Mouse (Mus musculus) liver, adult 2 months (tissue): ENCODE data around the gene Ndufs8.

ENCODE experiments used
- CTCF ChIP-seq: fragments of 200-500 bp; IDR thresholded peaks from 2 replicates; pipeline ENCODE4 v1.5.1; 2011; ENCODE audit warnings: low read depth, low read length, control low read depth
- POLR2A ChIP-seq: fragments of 200-500 bp; IDR thresholded peaks from 2 replicates; pipeline ENCODE4 v1.6.1; 2011; ENCODE audit warnings: low read length, control low read depth; ENCODE audit not compliant: insufficient read depth; ENCODE audit errors: extremely low read depth

DNA sequence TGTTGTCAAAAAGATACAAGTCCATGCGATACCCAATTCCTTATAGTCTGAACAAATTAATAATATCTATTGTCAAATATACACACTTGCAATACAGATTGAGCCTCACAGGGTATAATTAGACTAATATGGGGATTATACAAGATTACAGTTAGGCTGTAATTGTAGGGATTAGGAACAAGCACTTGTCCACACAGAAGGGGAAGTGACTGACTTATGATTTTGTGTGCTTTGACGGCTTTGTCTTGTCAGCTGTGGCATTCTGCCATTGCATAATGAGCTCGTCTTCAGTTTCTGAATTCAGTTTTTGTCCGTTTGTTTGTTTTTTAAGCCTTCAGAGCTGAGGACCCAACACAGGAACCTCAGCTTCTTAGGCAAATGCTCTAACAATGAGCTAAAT, 30.4 kb downstream of the Ndufs8 start:
- TF ChIP-seq CTCF (no peak), POLR2A (no peak)
